Mouse (Mus musculus): Measurements from ENCODE around the gene Pold1. TPM values are rescaled to one million over a fixed set of nuclear protein-coding genes. Genes with fewer than 3 reads are reported as not detected.

Pold1 gene
- polyA plus RNA-seq, 2 experiments, result 37.5 to 46.7 TPM

DNA sequence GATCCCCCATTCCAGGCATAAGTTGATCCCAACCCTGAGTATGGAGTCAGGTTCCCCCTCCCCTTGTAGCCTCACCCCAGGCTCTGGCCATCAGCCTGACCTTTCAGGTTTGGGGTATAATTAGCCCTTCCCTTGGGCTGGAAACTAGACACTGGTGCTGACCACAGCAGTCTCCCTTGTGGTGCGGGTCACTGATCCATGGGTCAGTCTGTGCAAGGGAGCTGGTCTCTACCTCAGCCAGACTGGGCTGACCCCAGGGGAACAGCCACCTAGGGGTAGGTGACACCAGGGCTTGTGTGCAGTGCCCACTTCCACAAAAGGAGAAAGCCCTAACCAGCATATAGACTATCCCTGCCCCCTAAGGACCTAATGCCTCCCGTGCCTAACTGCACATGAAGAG is 25.6 kb downstream of the Pold1 start:
- H3K36me3 ChIP-seq (replicated peaks; ENCODE audit: control insufficient read depth, insufficient read depth, low read depth), result no peaks in the 10 kb centered on the region
- no peak overlapping the region for H3K9ac ChIP-seq (replicated peaks)
- no peak overlapping the region for H3K27ac ChIP-seq
- no peak for TF ChIP-seq CTCF (IDR thresholded peaks at IDR 0.05; ENCODE audit: low read depth)
- TF ChIP-seq EP300 (IDR thresholded peaks at IDR 0.05; ENCODE audit: low read depth), result no peak
- H3K4me1 ChIP-seq (replicated peaks; ENCODE audit: control insufficient read depth in 2 of 2, insufficient read depth in 2 of 2, low read length in 1 of 2), result peaks cover 2% of the 10 kb centered on the region in 2 experiments; a peak in 2 of 4 replicates
- no peak for DNase-seq (ENCODE audit: low read depth in 3 of 3, low spot score in 3 of 3)
- H3K4me3 ChIP-seq (ENCODE audit: insufficient read depth in 1 of 2, low read depth in 2 of 2, low read length in 2 of 2), result no peak overlapping the region
- H3K27me3 ChIP-seq (ENCODE audit: control insufficient read depth, insufficient read depth, low read length), result peaks cover 29% of the 10 kb centered on the region
- ATAC-seq (ENCODE audit: insufficient read depth), result no peak
- no peak overlapping the region for H3K4me2 ChIP-seq (ENCODE audit: low read depth)
- no peaks in the 10 kb centered on the region for H3K9me3 ChIP-seq (ENCODE audit: control insufficient read depth, low read length)
- WGBS (ENCODE audit: insufficient replicate concordance), result 56% methylated on average over 2 of the region's 2 CpGs

- WGBS (ENCODE audit: insufficient replicate concordance), result 3% methylated on average over 20 of the region's 20 CpGs
- no peak overlapping the region for H3K4me3 ChIP-seq (ENCODE audit: insufficient read depth in 1 of 2, low read depth in 2 of 2, low read length in 2 of 2)
- no peaks in the 10 kb centered on the region for H3K4me1 ChIP-seq (replicated peaks; ENCODE audit: control insufficient read depth in 2 of 2, insufficient read depth in 2 of 2, low read length in 1 of 2)
- peaks cover 29% of the 10 kb centered on the region for H3K27me3 ChIP-seq (ENCODE audit: control insufficient read depth, insufficient read depth, low read length)
- H3K9ac ChIP-seq (replicated peaks), result no peak overlapping the region
- ATAC-seq (ENCODE audit: insufficient read depth) (no peak), DNase-seq (ENCODE audit: low read depth in 3 of 3, low spot score in 3 of 3) (no peak)
- H3K27ac ChIP-seq, result no peak overlapping the region
- no peaks in the 10 kb centered on the region for H3K36me3 ChIP-seq (replicated peaks; ENCODE audit: control insufficient read depth, insufficient read depth, low read depth)
- H3K4me2 ChIP-seq (ENCODE audit: low read depth), result no peak overlapping the region
- TF ChIP-seq EP300 (IDR thresholded peaks at IDR 0.05; ENCODE audit: low read depth), result no peak
- peak; percentile 76 for TF ChIP-seq CTCF (IDR thresholded peaks at IDR 0.05; ENCODE audit: low read depth)
- H3K9me3 ChIP-seq (ENCODE audit: control insufficient read depth, low read length), result no peaks in the 10 kb centered on the region
Observed at GRCm38 (mm10) chr7:44521710-44522109, 26.9 kb downstream of the Pold1 start.

- Histone ChIP-seq H3K4me2 (ENCODE audit: low read depth) (no peak overlapping the region), H3K4me3 (ENCODE audit: insufficient read depth in 1 of 2, low read depth in 2 of 2, low read length in 2 of 2) (no peak overlapping the region)
- ATAC-seq (ENCODE audit: insufficient read depth), result no peak
Observed at GRCm38 (mm10) chr7:44520990-44521389, 27.7 kb downstream of the Pold1 start.

DNA sequence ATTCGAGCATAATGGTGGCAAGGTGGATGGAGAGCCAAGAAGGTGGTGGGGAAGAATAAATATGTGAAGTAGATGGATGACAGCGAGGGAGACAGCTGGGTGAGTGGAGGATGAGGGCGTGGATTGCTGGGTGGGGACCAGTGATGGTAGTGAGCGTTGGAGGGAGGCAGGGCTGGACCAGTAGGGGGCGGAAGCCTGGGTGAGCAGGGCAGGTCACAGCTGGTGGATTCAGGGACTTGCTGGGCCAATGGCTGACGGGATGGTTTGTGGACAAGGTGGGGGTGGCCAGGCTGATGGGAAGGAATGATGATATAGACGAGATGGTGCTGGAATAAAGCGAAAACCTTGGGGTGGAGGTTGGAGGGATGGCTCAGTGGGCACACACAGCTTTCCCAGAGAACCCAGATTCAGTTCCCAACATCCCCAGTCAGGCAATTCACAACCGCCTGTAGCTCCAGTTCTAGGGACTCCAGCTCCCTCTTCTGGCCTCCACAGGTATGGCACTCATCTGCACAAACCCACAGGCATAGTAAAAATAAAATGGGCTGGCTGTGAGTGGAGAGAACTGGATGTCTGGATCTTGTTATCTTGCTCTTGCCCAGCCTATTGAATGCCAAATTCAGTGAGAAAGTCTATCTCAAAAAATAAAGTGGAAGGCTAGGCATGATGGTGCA is 29.3 kb downstream of the Pold1 start:
- Histone ChIP-seq H3K27ac (no peak overlapping the region), H3K4me2 (ENCODE audit: low read depth) (no peak overlapping the region), H3K4me3 (ENCODE audit: insufficient read depth in 1 of 2, low read depth in 2 of 2, low read length in 2 of 2) (no peak overlapping the region), H3K9ac (replicated peaks) (no peak overlapping the region), H3K36me3 (replicated peaks; ENCODE audit: control insufficient read depth, insufficient read depth, low read depth) (no peaks in the 10 kb centered on the region), H3K4me1 (replicated peaks; ENCODE audit: control insufficient read depth in 2 of 2, insufficient read depth in 2 of 2, low read length in 1 of 2) (no peaks in the 10 kb centered on the region), H3K9me3 (ENCODE audit: control insufficient read depth, low read length) (no peaks in the 10 kb centered on the region), H3K27me3 (ENCODE audit: control insufficient read depth, insufficient read depth, low read length) (peaks cover 19% of the 10 kb centered on the region)
- DNase-seq (ENCODE audit: low read depth in 3 of 3, low spot score in 3 of 3) (no peak), ATAC-seq (ENCODE audit: insufficient read depth) (no peak)
- WGBS (ENCODE audit: insufficient replicate concordance), result 54% methylated on average over 9 of the region's 9 CpGs
- TF ChIP-seq CTCF (IDR thresholded peaks at IDR 0.05; ENCODE audit: low read depth) (peak; percentile 53), EP300 (IDR thresholded peaks at IDR 0.05; ENCODE audit: low read depth) (no peak)

More at GRCm38 (mm10) chr7:44520990-44521389, 27.7 kb downstream of the Pold1 start:
- H3K36me3 ChIP-seq (replicated peaks; ENCODE audit: control insufficient read depth, insufficient read depth, low read depth), result no peaks in the 10 kb centered on the region
- H3K4me1 ChIP-seq (replicated peaks; ENCODE audit: control insufficient read depth in 2 of 2, insufficient read depth in 2 of 2, low read length in 1 of 2), result no peaks in the 10 kb centered on the region
- no peaks in the 10 kb centered on the region for H3K9me3 ChIP-seq (ENCODE audit: control insufficient read depth, low read length)
- no peak overlapping the region for H3K27ac ChIP-seq
- H3K27me3 ChIP-seq (ENCODE audit: control insufficient read depth, insufficient read depth, low read length), result peaks cover 29% of the 10 kb centered on the region
- WGBS (ENCODE audit: insufficient replicate concordance), result 52% methylated on average over 3 of the region's 3 CpGs
- H3K9ac ChIP-seq (replicated peaks), result no peak overlapping the region
- DNase-seq (ENCODE audit: low read depth in 3 of 3, low spot score in 3 of 3), result no peak
- TF ChIP-seq EP300 (IDR thresholded peaks at IDR 0.05; ENCODE audit: low read depth) (no peak), CTCF (IDR thresholded peaks at IDR 0.05; ENCODE audit: low read depth) (no peak)

- H3K4me1 ChIP-seq (replicated peaks; ENCODE audit: control insufficient read depth in 2 of 2, insufficient read depth in 2 of 2, low read length in 1 of 2), result no peaks in the 10 kb centered on the region
- no peak for ATAC-seq (ENCODE audit: insufficient read depth)
- no peak overlapping the region for H3K27ac ChIP-seq
- no peaks in the 10 kb centered on the region for H3K36me3 ChIP-seq (replicated peaks; ENCODE audit: control insufficient read depth, insufficient read depth, low read depth)
- TF ChIP-seq CTCF (IDR thresholded peaks at IDR 0.05; ENCODE audit: low read depth) (no peak), EP300 (IDR thresholded peaks at IDR 0.05; ENCODE audit: low read depth) (no peak)
- H3K9me3 ChIP-seq (ENCODE audit: control insufficient read depth, low read length), result no peaks in the 10 kb centered on the region
- no peaks in the 10 kb centered on the region for H3K27me3 ChIP-seq (ENCODE audit: control insufficient read depth, insufficient read depth, low read length)
- no peak overlapping the region for H3K9ac ChIP-seq (replicated peaks)
- DNase-seq (ENCODE audit: low read depth in 3 of 3, low spot score in 3 of 3), result no peak
- H3K4me2 ChIP-seq (ENCODE audit: low read depth), result no peak overlapping the region
- no peak overlapping the region for H3K4me3 ChIP-seq (ENCODE audit: insufficient read depth in 1 of 2, low read depth in 2 of 2, low read length in 2 of 2)
Observed at GRCm38 (mm10) chr7:44507491-44507890, 41.2 kb downstream of the Pold1 start.
